Mouse (Mus musculus): ENCODE measurements around the gene Gmppb.

The Gmppb gene

DNA sequence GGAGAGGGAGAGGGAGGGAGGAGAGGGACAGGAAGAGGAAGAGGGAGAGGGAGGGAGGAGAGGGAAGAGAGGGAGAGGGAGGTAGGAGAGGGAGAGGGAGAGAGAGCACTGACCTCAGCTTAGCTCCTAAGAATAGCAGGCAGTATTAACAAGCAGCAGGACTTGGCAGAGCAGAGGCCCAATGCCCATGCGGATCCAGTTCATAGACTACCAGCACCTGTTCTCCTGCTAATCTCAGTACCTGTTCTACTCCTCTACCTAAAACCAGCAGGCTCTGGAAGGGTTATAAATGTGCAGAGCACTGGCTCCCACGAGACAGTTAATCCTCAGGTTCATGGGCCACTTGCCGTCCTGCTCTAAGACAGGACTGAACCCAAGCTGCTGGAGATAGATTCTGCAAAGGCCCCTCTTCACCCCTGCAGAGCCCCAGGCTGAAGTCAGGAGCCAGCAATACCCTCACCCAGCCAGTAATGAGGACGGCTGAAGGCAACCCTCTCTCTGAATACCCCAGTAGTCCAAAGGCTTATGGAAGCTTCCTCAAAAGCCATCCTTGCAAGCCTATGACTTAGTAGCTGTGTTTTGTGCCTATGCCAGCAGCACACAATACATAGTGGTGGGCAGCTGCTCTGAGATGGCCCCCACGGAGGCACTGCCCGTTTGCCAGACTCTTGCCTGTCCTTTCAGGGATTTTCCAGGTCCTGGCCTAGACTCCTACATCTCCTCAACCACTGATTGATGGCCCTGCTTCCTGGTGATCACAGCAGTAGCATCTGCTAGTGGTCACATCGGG, 24.3 kb downstream of the Gmppb start:
- DNase-seq (ENCODE audit: low read depth in 1 of 2, low spot score in 2 of 2), result no peak

DNA sequence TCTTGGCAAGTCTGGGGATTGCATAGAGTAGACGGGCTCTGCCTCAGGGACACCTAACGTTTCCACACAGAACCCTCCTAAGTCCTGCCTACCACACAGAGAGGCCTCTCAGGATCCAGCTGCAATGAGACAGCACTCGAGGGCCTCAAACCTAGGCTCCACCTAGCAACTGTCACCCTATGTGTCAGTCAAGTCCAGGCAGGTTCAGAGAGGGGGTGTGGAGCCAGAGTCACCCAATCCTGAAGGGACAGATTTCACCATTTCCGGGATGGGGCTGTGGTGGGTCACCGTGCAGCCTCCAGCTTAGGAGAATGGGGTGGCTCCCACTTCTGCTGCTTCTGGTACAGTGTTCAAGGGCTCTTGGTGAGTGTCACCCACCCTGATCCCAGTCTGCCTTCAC, 31.1 kb downstream of the Gmppb start, which contains the start of gene Mst1:
Gene Mst1 (plus strand): TSS at position 269 of the 400 bp plus-strand sequence.
- DNase-seq (ENCODE audit: low read depth in 1 of 2, low spot score in 2 of 2), result no peak

DNA sequence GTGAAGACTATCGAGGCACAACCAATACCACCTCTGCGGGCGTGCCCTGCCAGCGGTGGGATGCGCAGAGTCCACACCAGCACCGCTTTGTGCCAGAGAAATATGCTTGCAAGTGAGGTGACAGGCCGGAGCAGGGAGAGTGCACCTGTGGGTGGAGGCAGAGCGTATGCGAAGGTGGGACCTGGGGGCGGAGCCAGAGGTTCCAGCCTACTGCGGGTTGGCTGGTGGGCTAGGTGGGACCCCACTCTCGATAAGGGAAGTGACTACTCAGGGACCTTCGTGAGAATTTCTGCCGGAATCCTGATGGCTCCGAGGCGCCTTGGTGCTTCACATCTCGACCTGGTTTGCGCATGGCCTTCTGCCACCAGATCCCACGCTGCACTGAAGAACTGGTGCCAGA, 33.5 kb downstream of the Gmppb start:
- DNase-seq (ENCODE audit: low read depth in 1 of 2, low spot score in 2 of 2), result no peak

DNA sequence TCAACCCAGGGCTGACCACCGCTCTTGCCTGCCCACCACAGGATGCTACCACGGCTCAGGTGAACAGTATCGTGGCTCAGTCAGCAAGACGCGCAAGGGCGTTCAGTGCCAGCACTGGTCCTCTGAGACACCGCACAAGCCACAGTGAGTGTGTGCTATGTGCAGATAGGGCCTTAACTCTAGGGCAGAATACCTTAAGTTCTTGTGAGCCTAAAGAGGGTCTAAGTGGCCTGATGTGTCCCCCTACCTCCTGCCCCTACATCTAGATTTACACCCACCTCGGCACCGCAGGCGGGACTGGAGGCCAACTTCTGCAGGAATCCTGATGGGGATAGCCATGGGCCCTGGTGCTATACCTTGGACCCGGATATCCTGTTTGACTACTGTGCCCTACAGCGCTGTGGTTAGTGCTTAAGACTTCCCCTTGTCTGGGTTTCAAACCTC, 34.0 kb downstream of the Gmppb start, which contains the start of gene Rnf123:
Gene Rnf123 (minus strand): TSS at position 359 of the 444 bp plus-strand sequence.
- DNase-seq (ENCODE audit: low read depth in 1 of 2, low spot score in 2 of 2), result no peak

DNA sequence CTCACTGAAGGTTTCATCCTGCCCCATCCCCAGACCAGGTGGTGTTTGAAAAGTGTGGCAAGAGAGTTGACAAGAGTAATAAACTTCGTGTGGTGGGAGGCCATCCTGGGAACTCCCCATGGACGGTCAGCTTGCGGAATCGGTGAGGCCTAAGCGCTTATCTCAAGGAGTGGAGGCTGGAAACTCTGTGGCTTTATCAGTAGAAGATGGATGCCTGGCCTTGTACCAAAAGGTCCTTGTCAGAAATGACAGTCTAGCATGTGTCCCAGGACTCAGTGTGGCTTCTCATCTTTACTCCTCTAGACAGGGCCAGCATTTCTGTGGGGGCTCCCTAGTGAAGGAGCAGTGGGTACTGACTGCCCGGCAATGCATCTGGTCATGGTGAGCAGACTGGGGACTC, 34.5 kb downstream of the Gmppb start:
- DNase-seq (ENCODE audit: low read depth in 1 of 2, low spot score in 2 of 2), result no peak

DNA sequence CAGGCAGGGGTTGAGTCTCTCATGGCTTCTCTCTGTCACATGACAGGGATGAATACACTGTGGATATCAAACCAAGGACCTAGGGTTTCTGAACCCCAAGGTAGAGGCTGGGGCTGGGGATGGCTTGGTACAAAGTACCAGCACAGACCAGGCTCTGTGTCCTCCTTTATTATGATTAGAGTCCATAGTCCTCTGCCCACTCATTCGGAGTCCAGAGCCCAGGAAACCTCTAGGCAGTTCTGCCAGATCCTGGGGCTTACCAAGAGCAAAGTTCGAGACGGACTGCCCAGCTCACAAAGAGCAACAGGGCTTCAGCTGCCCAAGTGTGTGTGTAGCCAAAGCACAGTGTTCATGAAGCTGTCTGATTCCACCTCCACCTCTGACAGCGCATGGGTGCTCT, 36.2 kb downstream of the Gmppb start:
- no peak for DNase-seq (ENCODE audit: low read depth in 1 of 2, low spot score in 2 of 2)

DNA sequence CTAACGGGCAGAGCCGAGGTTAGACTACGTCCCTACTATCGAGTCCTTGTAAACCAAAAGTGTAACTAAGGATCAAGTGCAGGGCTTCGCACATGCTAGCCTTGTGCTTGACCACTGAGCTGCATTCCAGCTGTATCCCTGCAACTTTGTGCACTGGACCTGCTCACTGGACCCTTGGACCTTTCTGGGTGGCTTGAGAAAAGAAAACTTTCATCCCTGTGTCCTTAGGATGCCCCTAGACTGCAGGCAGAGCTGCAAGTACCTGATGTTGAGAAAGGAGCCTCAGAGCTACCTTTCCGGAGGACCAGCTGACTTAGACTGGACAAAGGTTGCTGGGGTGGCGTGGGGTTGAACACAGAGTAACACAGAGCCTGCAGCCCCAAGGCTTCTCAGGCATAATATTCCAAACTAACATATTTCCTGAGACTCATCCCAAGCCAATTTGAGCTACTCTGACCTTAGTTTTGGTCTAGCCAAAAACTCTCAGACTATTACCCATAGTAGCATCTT, 41.6 kb downstream of the Gmppb start:
- DNase-seq (ENCODE audit: low read depth in 1 of 2, low spot score in 2 of 2), result no peak

DNA sequence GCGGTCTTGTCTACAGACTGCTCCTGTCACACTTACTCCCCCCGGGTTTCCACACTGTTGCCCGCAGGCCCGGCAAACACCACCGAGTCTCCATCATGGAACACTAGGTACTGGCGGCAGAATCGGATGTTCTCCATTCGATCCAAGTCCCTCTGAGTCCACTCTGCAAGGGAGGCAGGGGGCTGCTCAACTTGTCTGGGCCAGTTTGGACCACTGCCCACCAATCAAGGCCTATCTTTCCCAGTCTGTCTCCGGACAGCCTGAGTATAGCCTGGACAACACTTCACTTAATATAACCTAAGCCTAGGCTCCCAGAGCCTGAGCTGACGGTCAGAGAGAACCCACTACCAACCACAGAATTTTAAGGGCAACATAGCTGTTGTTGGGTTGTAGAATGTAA, 44.5 kb downstream of the Gmppb start:
- no peak for DNase-seq (ENCODE audit: low read depth in 1 of 2, low spot score in 2 of 2)

DNA sequence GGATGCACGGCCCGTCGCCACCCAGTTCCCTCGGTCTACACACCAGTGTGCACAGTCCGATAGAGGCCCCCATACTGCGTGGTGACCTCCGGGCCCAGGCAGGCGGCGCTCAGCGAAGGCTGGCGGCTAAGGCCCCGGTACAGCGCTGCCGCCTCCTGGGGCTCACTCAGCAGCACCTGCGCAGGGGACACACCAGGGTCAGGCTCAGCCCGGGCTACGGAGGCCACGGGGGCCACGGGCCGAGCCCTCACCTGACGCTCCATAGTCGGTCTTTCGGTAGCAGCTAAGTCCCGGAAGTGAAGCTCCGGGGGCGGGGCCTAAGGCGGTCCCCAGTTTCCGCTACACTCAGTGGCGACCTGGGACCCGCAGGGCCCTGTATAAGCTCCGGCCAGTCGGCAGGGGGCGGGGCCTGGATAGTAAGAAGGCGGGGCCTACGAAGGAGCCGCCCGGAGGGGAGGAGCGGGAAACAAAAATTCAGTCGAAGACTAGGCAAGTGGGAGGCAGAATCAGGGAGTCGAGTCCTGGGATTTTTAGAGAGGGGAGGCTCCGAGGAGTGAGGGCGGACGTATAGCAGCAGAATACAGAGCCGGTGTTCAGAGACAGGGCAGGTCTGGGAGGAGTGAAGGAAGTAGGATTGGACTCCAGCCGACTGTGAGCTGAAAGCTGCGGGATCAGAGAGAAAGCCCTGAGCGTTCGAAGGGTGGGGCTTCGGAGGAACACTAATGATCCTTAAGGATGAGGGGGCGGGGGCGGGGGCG, 45.3 kb downstream of the Gmppb start, which contains the start of gene Apeh:
Gene Apeh (minus strand): TSS at position 423 of the 758 bp plus-strand sequence.
- DNase-seq (ENCODE audit: low read depth in 1 of 2, low spot score in 2 of 2), result peak; percentile 87 to 93

DNA sequence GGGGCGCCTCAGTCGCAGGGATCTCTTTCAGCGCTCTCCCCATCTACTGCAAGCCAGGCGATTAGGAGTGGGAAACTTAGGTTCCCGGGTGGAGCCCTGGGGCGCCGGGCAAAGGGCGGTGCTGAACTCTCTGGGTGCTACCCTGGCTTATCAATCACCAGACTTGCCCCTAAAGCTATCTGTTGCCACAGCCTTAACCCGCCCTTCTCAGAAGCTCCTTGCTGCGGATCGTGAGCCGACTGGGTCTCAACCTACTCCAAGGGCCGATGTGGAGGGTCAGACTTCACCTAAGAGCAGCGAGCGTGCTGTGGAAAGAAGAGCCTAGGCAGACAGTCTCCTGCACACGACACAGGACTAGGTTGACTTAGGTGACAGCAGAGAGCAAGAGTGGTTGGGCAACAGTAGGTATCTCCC, 46.0 kb downstream of the Gmppb start:
- DNase-seq (ENCODE audit: low read depth in 1 of 2, low spot score in 2 of 2), result no peak

DNA sequence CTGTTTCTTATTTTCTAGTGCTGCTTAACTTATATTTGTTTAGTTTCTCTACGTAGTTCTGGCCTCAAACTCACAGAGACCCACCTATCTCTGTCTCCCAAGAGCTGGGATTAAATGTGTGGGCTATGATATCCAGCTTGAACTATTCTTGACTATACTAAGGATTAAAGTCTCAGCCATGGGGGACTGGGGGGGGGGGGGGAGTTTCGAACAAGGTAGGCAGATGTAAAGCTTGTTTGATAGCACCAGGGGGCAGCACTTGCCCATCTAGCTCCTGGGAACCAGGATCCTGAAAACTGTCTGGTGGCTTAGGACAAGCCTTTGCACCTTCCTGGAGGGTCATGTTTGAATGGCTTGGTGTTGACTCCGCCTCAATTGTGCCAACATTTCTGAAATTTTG, 46.5 kb downstream of the Gmppb start:
- no peak for DNase-seq (ENCODE audit: low read depth in 1 of 2, low spot score in 2 of 2)

DNA sequence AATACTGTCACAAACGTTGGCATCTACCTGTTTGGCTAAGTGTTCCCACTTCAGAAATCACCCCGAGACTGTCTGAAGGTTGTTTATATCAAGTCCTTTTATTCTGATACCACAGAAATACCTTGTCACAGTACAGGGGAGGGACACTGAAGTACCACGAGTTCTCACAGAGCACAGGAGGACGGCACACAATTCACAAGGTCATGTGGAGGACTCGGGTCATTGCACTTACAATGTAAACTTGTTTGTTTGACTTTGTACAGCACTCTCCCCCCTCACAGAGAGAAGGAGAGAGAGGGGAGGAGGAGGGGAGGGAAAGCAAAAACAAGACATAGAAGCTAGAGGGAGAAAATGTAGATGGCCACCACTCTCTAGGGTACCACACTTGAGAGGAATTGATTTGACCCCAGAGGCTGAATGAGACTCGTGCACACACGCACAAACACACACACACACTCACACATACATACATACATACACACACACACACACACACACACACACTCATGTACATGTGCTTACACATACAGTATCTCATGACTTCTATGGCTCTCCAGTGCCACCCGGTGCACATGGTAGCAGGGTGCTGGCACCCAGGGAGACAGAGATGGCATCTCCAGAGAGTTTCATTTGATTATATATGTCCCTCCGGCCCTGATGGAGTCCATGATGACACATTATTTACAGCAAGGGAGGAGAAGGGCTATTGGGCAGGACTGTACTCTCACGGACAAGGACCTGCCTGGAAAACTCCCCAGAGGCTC, 47.1 kb downstream of the Gmppb start:
- DNase-seq (ENCODE audit: low read depth in 1 of 2, low spot score in 2 of 2), result no peak

DNA sequence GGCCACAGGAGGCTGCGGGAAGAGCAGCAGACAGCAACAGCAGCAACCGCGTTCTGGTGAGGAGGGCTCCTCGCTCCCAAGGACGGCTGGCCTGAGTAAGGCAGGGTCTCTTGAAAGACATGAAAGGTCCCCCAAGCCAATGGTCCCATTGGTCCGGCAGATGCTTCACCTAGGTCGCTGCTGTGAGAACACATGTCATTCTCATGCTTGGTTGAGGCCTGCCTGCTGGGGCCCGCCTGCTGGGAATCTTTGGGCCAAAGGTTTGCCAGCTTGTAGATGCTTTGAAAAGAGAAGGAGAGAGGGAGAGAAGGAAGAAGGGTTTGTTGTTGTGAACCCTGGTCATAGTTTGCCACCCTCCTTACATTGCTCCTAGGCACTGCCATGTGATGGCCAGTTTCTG, 50.6 kb downstream of the Gmppb start:
- no peak for DNase-seq (ENCODE audit: low read depth in 1 of 2, low spot score in 2 of 2)
